Mouse (Mus musculus): Measurements from ENCODE around the gene Hivep3.

GRCm38 (mm10) chr4:119919349-119919748 is 185.8 kb downstream of the Hivep3 start:
- TF ChIP-seq EP300 (optimal IDR thresholded peaks at IDR 0.05) (no peak), CTCF (IDR thresholded peaks at IDR 0.05; ENCODE audit: low read depth) (peak; percentile 21; the same call in 1 of the 2 replicates)
